Mouse (Mus musculus): ENCODE measurements at regions not wholly inside any gene's neighbourhood (a gene's known extent, or its start where the extent isn't known, plus 50 kb on each side); places are given as distances from the start of the nearest gene placed in this dataset.

DNA sequence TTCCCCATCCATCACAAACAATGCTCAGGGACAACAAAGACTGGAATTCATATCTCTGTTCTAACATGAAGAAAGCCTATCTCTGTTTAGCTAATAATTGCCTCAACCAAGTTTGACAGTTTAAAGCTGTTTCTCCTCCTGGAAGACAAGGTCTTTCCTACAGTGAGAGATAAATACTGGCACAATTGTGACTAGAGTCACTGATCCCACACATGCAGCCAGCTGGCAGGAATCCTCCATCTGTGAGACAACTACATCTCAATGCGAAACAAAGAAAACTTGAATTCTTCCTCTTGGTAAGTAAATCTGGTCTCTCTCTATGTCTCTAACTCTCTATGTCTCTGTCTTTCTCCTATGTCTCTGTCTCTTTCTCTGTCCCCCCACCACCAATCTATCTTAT lies 239.1 kb upstream of the Nsun2 start:
- no peak for DNase-seq (ENCODE audit: low spot score)

DNA sequence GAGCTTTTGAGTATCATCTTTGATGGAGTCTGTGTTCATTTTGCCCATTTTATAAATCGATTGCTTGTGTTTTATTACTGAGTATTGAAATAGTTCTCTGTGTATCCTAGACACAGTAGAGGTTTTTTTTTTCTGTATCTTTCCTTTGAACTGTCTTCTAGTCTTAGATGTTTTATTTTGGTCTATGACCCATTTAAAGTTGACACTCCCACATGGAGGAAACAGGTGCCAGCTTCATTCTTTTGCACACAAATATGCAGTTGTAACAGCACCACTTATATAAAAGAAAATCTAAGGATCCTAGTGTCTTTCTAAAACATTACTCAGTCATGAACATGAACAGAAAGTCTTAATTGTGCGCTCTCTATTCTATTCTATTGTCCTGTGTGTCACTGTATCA lies 230.2 kb upstream of the Nsun2 start:
- DNase-seq (ENCODE audit: low spot score), result no peak

DNA sequence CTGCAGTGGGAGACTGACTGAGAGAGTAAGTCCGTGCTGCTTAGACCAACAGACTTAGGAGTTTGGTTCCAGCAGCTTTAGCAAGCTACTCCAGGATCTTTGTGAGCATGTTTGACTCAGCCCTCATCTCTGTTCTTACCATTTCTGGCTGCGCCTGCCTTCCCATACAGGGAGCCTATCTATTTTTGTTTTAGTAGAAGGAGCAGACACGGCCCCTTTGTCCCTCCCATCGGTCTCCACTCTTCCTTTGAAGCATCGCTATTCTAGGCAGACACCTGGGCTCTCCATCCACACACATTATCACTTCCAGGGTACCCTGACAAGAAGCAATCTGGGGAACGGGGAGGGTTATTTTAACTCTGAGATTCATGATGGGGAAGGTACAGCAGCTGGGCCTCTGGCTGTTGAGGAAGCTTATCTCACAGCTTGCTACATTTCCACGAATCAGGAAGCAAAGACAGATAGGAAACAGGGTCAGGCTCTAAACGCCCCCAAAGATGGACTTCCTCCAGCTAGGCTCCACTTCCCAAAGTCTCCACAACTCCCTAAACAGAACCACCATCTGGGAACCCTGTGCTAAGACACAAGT lies 203.0 kb upstream of the Nsun2 start:
- DNase-seq (ENCODE audit: low spot score), result no peak

DNA sequence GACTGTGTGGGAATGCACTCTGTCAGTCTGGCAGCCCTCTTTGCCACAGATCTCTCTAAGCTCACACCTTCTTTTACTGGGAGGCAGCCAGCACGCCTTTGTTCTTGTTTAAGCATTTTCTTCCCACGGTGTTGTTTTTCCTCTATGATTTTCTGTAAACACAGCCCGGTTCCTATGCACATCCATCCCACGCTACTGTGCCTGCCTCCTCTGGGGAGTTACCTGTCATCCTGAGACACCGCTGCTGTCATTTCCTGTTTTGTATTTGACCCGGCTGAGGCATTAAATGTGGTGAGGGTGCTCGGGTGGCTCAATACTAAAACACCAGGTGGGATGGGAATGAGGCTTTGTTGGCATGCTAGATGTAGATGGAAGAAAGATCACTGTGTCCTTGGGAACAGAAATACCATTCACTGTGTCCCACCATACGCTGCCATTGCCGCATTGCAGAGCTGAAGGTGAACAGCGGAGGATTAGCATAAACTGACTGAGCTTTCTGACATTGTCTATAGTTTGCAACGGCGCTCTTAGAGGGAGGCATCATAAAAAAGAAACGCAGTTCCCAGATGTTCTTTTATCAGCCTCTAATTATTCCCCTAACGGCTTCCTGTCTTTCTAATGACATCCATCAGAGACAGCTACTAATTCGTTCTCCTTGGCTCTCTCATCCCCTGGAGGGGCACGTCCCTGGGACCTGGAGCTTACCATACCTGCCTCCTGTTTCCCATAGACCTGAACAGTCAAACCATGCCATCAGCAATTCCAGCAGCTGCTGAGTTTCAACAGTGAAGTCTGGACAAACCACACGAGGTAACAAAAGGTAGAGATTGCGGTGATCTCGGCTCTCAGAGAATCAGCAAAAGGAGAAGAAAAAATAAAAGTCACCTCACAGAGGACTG lies 201.8 kb upstream of the Nsun2 start:
- no peak for DNase-seq (ENCODE audit: low spot score)

DNA sequence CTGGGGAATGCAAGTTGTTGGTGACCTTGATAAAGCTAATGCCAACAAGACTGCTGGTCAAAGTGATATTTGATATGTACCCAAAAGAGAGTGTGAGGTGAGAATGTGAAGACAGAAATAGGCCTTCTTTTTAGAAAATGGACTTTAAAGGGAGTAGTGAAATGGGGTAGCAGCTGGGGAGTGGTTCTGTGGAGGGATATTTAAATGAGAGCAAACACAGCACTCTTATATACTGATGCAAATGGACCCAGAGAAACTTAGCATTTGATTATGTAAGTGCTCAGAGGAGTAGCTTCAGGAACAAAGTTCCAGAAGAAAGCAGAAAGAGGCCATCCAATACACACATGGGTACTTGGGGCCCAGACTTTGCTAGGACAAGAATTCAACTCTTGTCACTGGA lies 189.7 kb upstream of the Nsun2 start:
- DNase-seq (ENCODE audit: low spot score), result no peak

DNA sequence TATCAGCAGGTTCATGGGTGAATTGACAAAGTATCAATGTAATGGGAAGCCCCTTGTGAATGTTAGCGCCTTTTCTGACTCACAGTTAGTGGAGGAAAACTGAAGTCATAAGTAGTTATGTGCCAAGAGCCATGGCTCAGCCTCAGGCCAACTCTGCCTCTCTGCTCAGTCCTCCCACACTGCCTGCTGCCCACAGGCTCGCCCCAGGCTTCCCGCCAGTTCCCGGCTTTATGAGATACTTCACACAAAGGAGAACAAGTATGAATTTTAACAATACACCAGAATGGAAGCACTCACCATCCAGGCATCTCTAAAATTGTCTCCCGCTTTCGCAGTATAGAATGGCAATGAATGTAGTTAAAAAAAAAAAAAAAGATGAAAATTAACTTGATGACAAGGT lies 176.1 kb upstream of the Nsun2 start:
- no peak for DNase-seq (ENCODE audit: low spot score)

DNA sequence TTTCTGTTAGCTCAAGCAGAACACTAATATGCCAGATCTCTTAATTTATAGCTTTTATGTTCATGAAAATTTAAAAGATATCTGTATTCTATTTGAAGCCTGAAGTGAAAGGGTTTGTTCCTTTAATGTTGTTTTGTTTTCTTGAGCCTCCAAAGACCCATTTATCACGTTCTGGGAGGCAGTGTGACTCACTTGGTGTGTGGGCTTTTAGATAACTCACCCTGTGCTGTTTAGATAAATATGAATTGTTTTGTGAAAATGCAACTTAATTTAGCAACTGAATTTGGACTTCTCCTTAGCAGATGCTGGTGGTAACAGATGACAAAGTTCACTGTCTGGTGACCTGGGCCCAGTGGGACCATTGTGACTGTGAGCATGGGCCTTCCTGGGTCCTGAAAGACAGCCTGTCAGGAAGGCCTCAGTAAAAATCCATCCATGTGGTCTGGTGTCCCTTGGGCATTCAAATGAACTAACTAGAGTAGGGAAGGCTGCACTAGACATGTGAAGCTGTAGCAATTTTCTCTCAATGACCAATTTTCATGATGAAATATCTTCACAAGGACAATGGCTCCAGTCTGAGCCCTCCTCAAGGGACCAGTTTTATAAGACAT lies 167.6 kb upstream of the Nsun2 start:
- DNase-seq (ENCODE audit: low spot score), result no peak

DNA sequence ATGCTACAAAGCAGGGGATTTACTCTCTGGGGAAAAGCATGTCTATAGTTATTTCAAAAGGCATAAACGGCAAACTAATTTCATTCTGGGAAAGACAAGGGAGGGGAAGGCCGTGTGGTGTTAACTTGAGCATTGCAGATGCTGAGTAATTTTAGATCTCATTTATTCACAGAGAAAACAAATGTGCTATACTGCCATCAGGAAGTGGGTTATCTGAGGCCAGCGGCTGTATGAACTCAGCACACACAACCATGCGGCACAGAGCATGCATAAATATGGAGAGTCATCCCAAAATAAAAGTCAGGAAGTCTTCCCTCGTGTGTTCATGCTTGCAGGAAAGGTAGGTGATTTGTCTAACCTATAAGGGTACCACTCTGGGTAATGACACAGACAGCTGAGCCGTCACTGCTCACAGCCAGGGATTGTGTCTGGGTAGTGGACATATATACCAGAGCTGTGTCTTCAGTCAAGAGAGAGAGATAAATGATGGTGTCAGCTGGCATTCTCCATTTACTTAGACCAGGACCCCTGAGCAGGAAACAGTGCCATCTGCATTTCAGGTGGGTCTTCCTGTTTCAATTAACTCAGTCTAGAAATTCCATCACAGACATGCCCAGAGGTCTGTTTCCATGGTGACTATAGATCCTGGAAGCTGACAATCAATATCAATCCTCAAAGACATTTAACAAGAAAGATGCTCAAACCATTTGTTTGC lies 160.3 kb upstream of the Nsun2 start:
- DNase-seq (ENCODE audit: low spot score), result no peak

DNA sequence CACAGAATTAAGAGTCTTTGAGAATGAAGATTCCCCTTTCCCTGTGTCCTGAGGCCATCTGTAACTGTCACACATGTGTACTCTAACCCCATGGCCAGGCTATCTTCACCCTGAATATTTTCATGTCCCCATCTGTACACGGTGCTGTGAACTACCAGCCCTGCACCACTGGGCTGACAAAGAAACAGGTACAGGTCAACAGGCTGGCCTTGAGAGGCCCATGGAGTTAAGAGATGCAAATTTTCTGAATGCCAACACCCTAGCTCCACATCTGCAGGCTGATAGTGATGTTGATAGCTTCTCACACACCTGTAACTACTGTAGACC lies 159.8 kb upstream of the Nsun2 start:
- no peak for DNase-seq (ENCODE audit: low spot score)

DNA sequence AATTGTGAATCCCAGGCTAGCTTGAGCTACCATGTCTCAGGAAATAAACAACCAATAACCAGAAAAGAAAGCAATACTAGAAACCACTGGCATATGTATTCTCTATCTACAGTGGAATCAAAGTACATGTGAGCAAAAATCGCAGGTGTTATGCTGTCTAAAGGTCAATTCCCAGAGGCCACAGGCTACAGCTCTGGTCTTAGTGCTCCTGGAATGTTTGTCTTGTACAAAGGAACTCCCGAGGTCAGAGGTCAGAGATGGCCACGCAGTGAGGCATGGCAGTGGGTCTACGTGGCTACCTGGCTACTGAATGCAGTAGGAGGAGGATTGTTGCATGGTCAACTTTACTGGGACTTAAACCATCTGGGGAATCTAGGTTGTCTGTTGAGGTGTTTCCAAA lies 153.1 kb upstream of the Nsun2 start:
- DNase-seq (ENCODE audit: low spot score), result no peak

DNA sequence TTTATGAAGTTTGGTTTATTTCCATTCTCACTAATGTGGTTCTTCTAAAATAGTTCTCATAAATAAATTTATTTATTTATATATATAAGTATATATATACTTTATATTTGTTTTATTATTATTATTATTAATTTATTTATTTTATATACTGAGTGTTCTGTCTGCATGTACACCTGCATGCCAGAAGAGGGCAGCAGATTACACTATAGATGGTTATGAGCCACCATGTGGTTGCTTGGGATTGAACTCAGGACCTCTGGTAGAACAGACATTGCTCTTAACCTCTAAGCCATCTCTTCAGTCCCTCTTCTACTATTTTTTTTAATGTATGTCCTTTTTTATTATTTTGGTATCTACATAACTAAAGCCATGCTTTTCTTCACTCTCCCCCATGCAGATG lies 148.8 kb upstream of the Nsun2 start:
- DNase-seq (ENCODE audit: low spot score), result no peak

DNA sequence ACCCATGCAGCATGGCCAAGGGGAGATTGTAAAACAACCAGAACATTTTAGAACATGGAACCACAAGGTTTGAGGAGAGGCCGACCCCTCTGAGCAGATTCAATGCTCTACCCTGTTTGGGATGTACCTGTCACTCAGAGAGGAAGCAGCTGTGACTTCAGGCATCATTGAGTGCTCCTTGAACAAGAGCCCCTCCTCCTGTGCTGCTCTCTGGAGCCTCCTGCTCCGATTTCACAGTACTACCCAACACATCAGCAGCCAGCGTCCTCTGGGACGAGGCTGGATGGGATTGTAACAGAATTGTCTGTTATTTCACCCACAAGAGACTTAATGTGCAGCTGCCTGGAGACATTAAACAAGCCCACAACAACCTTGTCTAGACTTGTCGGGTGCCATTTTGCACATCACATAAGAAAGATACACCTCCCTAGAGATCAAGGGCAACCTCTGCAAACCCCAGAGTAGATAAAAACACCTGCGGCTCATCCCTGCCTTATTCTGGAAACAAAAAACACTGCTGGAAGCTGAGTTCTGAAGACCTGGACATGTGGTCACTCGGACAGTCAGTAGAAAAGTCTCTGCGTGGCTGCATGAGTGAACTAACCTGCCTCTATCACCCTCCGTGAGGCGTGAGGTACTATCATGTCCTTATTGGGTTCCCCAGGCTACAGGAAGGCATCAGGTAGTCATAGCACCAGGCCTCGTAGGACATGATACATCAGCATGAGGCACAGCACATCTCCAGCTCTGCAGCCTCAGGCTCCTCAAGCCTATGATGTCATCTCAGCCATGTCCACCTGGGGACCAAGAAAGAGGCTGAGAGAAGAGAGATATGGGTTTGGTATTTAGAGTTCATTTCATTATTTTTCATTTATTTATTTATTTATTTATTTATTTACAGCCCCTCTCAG lies 140.4 kb upstream of the Nsun2 start:
- no peak for DNase-seq (ENCODE audit: low spot score)

DNA sequence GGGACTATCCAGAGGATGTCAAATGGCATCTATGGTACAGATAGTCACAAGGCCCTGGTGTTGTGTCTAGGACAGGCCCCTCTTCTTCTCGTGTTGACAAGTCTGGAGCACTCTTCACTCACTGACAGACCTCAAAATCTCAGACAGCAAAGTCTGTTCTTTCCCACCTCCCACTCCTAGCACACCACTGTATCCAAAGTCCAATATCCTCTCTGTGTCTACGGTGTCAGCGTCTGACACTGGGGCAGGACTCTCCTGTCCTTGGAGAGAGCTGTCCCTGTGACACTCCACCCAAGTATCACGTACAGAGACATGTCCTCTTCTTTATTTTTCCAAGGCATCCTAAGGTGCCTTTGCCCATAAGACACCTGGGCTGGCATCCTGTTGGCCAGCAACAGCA lies 139.0 kb upstream of the Nsun2 start:
- no peak for DNase-seq (ENCODE audit: low spot score)

DNA sequence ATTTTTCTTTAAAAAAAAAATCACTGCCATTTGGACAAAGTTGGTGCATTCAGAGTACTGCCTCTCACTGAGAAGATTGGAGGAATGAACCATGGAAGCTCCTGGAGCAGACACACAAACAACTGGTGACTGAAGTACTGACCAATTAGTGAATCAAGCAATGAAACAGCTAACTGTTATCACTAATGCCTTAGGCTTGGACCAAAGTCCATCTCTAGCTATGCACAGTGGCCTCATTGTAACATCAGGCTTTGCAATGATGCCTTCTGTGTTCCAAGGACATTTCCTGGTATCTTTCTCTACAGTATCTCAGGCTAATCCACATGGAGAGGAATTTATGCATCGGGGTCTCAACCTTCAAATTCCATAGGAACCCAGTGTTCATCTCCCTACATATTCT lies 123.2 kb upstream of the Nsun2 start:
- no peak for DNase-seq (ENCODE audit: low spot score)

DNA sequence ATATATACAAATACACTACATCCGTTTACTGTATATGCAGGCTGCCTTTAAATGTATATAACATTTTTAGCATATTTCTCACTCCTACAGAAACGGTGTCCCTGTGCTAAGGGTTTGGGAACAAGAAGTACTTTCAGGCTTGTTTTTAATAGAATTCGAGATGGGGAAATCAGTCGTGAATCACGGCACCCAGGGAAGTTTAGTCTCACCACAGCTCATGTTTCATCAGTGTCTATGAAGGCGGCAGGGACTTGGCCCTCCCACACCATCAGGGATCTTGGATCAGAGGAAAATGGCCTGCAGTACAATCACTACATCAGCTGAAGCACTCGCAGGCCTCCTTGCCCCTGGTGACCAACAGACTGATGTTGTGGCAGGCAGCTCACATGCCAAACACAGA lies 118.7 kb upstream of the Nsun2 start:
- no peak for DNase-seq (ENCODE audit: low spot score)

DNA sequence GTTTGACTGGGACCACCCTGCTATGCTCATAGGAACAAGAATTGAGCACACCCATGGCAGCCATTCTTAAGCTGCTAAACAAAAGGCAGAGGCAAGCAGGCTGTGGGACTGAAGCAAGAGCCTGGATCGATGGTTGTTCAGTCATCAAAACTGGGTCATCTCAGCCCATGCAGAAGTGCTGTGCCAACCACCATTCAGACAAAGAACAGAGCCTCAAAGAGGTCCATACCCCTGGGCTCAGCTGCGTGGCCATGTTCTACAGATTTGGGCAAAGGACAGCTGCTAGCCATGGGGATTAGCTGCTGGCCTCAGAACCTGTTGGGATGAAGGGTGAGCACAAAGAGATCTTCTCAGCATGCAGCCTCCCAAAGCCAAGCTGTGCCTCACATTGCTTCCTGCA lies 116.8 kb upstream of the Nsun2 start:
- DNase-seq (ENCODE audit: low spot score), result no peak

DNA sequence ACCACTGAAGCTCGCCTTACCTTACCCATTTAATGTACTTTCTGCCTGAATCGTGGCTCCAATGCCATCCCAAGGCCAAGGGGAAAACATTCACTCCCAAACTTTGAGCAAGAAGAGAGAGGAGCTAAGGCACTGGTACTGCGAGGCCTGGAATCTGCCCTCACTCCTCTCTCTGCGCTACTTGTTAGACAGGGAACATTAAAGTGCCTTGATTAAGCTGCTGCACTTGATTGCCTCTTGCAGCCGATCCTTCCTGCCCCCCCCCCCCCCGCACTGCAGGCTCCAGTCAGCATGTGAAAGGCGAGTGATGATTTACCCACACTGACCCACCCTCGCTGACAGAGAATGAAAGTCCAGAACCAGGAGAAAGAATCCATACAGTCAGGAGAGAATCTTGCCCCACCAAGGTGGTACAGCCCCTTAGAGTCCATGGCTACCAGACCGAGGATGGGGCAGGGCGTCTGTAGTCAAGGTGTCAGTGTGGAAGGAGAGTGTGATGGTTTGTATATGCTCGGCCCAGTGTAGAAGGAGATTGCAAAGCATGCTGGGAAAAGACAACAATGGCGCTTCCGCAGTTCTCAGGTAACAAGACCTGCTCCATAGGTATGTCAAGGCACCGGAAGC lies 115.6 kb upstream of the Nsun2 start:
- DNase-seq (ENCODE audit: low spot score), result no peak

DNA sequence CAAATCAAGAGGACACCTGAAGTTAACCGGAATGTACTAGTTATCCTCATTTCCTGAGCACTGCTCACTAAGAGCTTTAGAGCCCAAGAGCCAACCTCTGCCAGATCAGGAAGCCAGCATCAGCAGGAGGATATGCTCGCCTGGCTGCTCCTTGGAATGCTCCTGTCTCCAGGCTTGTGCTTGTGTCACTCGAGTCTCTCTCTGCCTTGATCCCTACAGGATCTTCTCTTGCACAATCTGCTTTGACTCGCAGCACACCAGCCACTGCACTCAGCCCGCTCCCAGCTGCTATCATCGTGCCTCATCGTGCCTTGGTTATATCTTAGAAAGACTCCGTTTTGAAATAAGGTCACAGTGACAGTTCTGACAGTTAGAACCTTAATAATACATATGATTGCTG lies 113.4 kb upstream of the Nsun2 start:
- no peak for DNase-seq (ENCODE audit: low spot score)

DNA sequence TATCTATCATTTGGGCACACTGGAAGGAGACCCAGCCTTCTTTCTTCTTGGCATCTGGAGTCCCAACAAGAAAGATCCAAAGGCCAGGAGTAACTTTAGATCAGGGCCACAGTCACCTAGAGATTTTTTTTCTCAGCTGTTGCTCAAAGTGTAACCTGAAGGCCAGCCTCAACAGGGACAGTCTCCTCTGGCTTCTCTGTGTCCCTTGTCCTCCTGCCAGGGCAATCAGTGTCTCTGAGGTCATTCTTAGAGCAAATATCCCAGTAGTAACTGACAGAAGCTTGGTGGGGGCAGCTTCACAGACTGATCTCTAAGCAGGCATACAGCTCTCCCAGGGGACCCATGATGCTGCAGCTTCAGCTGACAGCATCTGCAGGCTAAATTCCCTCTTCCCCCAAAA lies 111.6 kb upstream of the Nsun2 start:
- no peak for DNase-seq (ENCODE audit: low spot score)

DNA sequence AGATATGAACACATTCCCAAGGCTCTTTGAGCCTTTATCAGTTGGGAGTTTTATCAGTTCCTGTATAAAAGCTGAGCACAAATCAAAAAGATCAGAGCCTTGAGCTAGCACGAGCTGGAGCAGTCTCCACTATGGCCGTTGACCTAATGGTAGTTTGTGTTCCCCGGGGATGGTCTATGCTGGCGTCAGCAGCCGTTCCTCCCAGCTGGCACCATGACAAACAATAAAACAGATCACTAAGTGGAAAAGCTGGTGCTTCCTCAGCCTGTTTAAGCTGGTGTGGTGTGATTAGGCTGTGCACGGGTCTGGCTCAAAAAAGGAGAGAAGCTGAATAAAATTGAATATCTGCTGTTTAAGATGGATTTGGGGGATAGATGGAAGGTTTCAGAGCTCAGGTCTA lies 107.4 kb upstream of the Nsun2 start:
- peak; percentile 16 for DNase-seq (ENCODE audit: low spot score)

DNA sequence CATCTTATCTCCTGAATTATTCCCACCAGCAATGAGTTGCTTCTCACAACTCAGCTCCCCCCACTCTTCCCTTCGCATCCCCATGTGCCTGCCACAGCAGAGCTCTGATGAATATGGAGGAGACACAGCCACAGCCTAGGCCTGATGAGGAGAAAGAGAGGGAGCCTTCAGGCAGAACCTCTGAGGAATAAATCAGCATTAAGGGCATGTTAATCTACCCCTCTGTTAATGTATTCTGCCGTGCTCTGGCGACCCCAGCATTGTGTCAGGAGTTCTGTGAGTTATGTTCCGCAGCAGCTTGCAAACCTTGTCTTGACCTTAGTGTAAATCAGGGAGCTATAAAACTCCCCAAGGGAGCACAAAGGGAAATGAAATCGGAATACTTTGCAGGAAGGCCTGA lies 104.0 kb upstream of the Nsun2 start:
- DNase-seq (ENCODE audit: low spot score), result no peak

Measured in urinary bladder, postnatal 14 days (tissue).